Mouse (Mus musculus) kidney, embryonic 14.5 days (tissue): ENCODE data around the gene Tnpo3. TPM values are rescaled to one million over a fixed set of nuclear protein-coding genes. Genes with fewer than 3 reads are reported as not detected.
"Not testable (repeated sequence)": the region's sequence is repeated elsewhere in the genome, so short reads cannot be mapped to it uniquely, and the experiment has no call there.

Experiments used
- ATAC-seq: fragments of 200-750 bp; cut with Nextera tagmentation; 2 replicates; pipeline ENCODE4 v1.8.0; 2017; ENCODE audit warnings: moderate number of reproducible peaks, mild to moderate bottlenecking, moderate TSS enrichment, moderate library complexity; ENCODE audit not compliant: low FRiP score, low TSS enrichment
- H3K27ac ChIP-seq: fragments of 300-500 bp; sonication (generic); 2 replicates; pipeline ENCODE4 v1.5.1; 2014; ENCODE audit warnings: low read depth, mild to moderate bottlenecking, low read length, moderate library complexity, mixed read lengths
- H3K27me3 ChIP-seq: fragments of 300-500 bp; sonication (generic); 2 replicates; pipeline ENCODE4 v1.6.1; 2014; ENCODE audit warnings: mild to moderate bottlenecking, low read length; ENCODE audit not compliant: control insufficient read depth, insufficient read depth
- H3K36me3 ChIP-seq: fragments of 300-500 bp; sonication (generic); 2 replicates; pipeline ENCODE4 v1.6.1; 2014; ENCODE audit warnings: low read length, mixed read lengths; ENCODE audit not compliant: control insufficient read depth, insufficient read depth
- H3K4me1 ChIP-seq: fragments of 300-500 bp; sonication (generic); 2 replicates; pipeline ENCODE4 v1.6.1; 2014; ENCODE audit warnings: low read length, mixed read lengths; ENCODE audit not compliant: control insufficient read depth, insufficient read depth
- H3K4me2 ChIP-seq: fragments of 300-500 bp; sonication (generic); replicated peaks from 2 replicates; pipeline ENCODE4 v1.6.1; 2014; ENCODE audit warnings: low read depth, mild to moderate bottlenecking, low read length
- H3K4me3 ChIP-seq: fragments of 300-500 bp; sonication (generic); 2 replicates; pipeline ENCODE4 v1.5.1; 2014; ENCODE audit warnings: mild to moderate bottlenecking, low read length
- H3K9ac ChIP-seq: fragments of 300-500 bp; sonication (generic); 2 replicates; pipeline ENCODE4 v1.6.1; 2014; ENCODE audit warnings: low read depth, mild to moderate bottlenecking, low read length, moderate library complexity
- H3K9me3 ChIP-seq: fragments of 300-500 bp; sonication (generic); 2 replicates; pipeline ENCODE4 v1.6.1; 2016; ENCODE audit warnings: low read length; ENCODE audit not compliant: control insufficient read depth
- WGBS: fragments of 180-500 bp; shearing (Covaris S2); extraction: QIAGEN DNeasy Blood & Tissue Kit; methylation state at CpG from one replicate; pipeline ENCODE4 v1.1.7; 2014; 5-methylcytosine and 5-hydroxymethylcytosine counted together
- polyA plus RNA-seq: library from polyadenylated mRNA; unstranded; fragments of >200 nt; fragmentation: Nextera tagmentation; extraction: Ambion mirVana; gene quantifications from 2 replicates; pipeline ENCODE4 v1.2.1, GENCODE M21; 2014

The Tnpo3 gene
- polyA plus RNA-seq, 1 experiment from 2014 or later = 104 TPM

- no peak overlapping the region for H3K9ac ChIP-seq
- no peaks in the 10 kb centered on the region for H3K27me3 ChIP-seq
- no peak overlapping the region for H3K4me2 ChIP-seq
- 94% methylated on average over 2 of the region's 2 CpGs for WGBS
- H3K4me3 ChIP-seq = no peak overlapping the region
- H3K36me3 ChIP-seq = no peaks in the 10 kb centered on the region
- H3K9me3 ChIP-seq = no peaks in the 10 kb centered on the region
- 0 out of 2 replicates have a peak, but pooled peaks cover 10% of the 10 kb centered on the region for H3K4me1 ChIP-seq
- H3K27ac ChIP-seq = no peak overlapping the region
- ATAC-seq = no peak
These were observed 18.1 kb upstream of the Tnpo3 start for GRCm38 (mm10) chr6:29627756-29628155.

GRCm38 (mm10) chr6:29623857-29624256 is 14.2 kb upstream of the Tnpo3 start:
- no peaks in the 10 kb centered on the region for H3K36me3 ChIP-seq
- no peaks in the 10 kb centered on the region for H3K27me3 ChIP-seq
- no peak overlapping the region for H3K9ac ChIP-seq
- no peak for ATAC-seq
- H3K9me3 ChIP-seq = no peaks in the 10 kb centered on the region
- no peak overlapping the region for H3K4me3 ChIP-seq
- no peak overlapping the region for H3K4me2 ChIP-seq
- no peaks in the 10 kb centered on the region for H3K4me1 ChIP-seq
- H3K27ac ChIP-seq = no peak overlapping the region
- 96% methylated on average over 2 of the region's 2 CpGs for WGBS

GRCm38 (mm10) chr6:29622273-29622672 is 12.6 kb upstream of the Tnpo3 start:
- Histone ChIP-seq H3K9me3 (no peaks in the 10 kb centered on the region), H3K4me2 (no peak overlapping the region), H3K36me3 (no peaks in the 10 kb centered on the region), H3K4me3 (no peak overlapping the region), H3K27ac (no peak overlapping the region), H3K4me1 (no peaks in the 10 kb centered on the region), H3K27me3 (no peaks in the 10 kb centered on the region), H3K9ac (no peak overlapping the region)
- ATAC-seq = no peak
- 37% methylated on average over 6 of the region's 6 CpGs for WGBS

- H3K9ac ChIP-seq = no peak overlapping the region
- H3K4me3 ChIP-seq = no peak overlapping the region
- no peaks in the 10 kb centered on the region for H3K36me3 ChIP-seq
- no peak overlapping the region for H3K4me2 ChIP-seq
- ATAC-seq = no peak
- H3K4me1 ChIP-seq = no peaks in the 10 kb centered on the region
- no peak overlapping the region for H3K27ac ChIP-seq
- H3K9me3 ChIP-seq = no peaks in the 10 kb centered on the region
- H3K27me3 ChIP-seq = no peaks in the 10 kb centered on the region
- 68% methylated on average over 17 of the region's 17 CpGs for WGBS
These were observed 11.3 kb upstream of the Tnpo3 start for GRCm38 (mm10) chr6:29620840-29621543.

- Histone ChIP-seq H3K27me3 (no peaks in the 10 kb centered on the region), H3K36me3 (no peaks in the 10 kb centered on the region), H3K9ac (no peak overlapping the region), H3K4me1 (no peaks in the 10 kb centered on the region), H3K4me3 (no peak overlapping the region), H3K9me3 (no peaks in the 10 kb centered on the region), H3K4me2 (no peak overlapping the region), H3K27ac (no peak overlapping the region)
- ATAC-seq = no peak
- 51% methylated on average over 3 of the region's 3 CpGs for WGBS
These were observed 10.5 kb upstream of the Tnpo3 start for GRCm38 (mm10) chr6:29620176-29620575.

- H3K9me3 ChIP-seq, H3K4me1 ChIP-seq, H3K27me3 ChIP-seq, H3K36me3 ChIP-seq, ATAC-seq: not testable (repeated sequence)
- H3K27ac ChIP-seq = peak overlapping the region; percentile 72
- 31% methylated on average over 13 of the region's 13 CpGs for WGBS
- peak overlapping the region; percentile 50 for H3K4me2 ChIP-seq
- peak overlapping the region; percentile 84 for H3K4me3 ChIP-seq
- peak overlapping the region; percentile 85 for H3K9ac ChIP-seq
These were observed 443 bp upstream of the Tnpo3 start for GRCm38 (mm10) chr6:29610020-29610640.

- H3K9ac ChIP-seq = no peak overlapping the region
- H3K4me2 ChIP-seq = no peak overlapping the region
- no peaks in the 10 kb centered on the region for H3K27me3 ChIP-seq
- no peak overlapping the region for H3K27ac ChIP-seq
- no peaks in the 10 kb centered on the region for H3K4me1 ChIP-seq
- H3K9me3 ChIP-seq = no peaks in the 10 kb centered on the region
- no peaks in the 10 kb centered on the region for H3K36me3 ChIP-seq
- H3K4me3 ChIP-seq = no peak overlapping the region
- ATAC-seq = no peak
These were observed 9.5 kb downstream of the Tnpo3 start for GRCm38 (mm10) chr6:29600188-29600587.

GRCm38 (mm10) chr6:29595656-29596055 is 14.0 kb downstream of the Tnpo3 start:
- Histone ChIP-seq H3K4me1 (no peaks in the 10 kb centered on the region), H3K4me2 (no peak overlapping the region), H3K9me3 (no peaks in the 10 kb centered on the region), H3K4me3 (no peak overlapping the region), H3K36me3 (no peaks in the 10 kb centered on the region), H3K27ac (no peak overlapping the region), H3K9ac (no peak overlapping the region), H3K27me3 (no peaks in the 10 kb centered on the region)
- 79% methylated on average over 2 of the region's 2 CpGs for WGBS
- ATAC-seq = no peak

- Histone ChIP-seq H3K27ac (no peak overlapping the region), H3K27me3 (no peaks in the 10 kb centered on the region), H3K9me3 (peaks cover 2% of the 10 kb centered on the region; the same call in 1 of the 2 replicates), H3K4me2 (no peak overlapping the region), H3K4me1 (no peaks in the 10 kb centered on the region), H3K36me3 (peaks cover 69% of the 10 kb centered on the region), H3K9ac (no peak overlapping the region), H3K4me3 (no peak overlapping the region)
- WGBS = 94% methylated on average over 3 of the region's 3 CpGs
- no peak for ATAC-seq
These were observed 28.5 kb downstream of the Tnpo3 start for GRCm38 (mm10) chr6:29581202-29581601.
